Mouse (Mus musculus): ENCODE results near the gene Gpn1.

GRCm38 (mm10) chr5:31494513-31495297 lies at the start of gene Gpn1:
- TF ChIP-seq CTCF (IDR thresholded peaks at IDR 0.05; ENCODE audit: low read depth, low read length), result no peak
- TF ChIP-seq POLR2A (IDR thresholded peaks at IDR 0.05; ENCODE audit: borderline replicate concordance, low read depth, low read length), result no peak

Data from bone marrow macrophage, adult 2 months (primary cell).